Mouse (Mus musculus) MEL (cell line): Measurements from ENCODE around the gene Atl2. TPM values are rescaled to one million over a fixed set of nuclear protein-coding genes. Genes with fewer than 3 reads are reported as not detected.

ENCODE experiments used
- DNase-seq: peaks from one replicate; pipeline ENCODE4 v3.0.0; 2011; ENCODE audit warnings: low read depth, low spot score
- H3K27ac ChIP-seq: 2 replicates; pipeline ENCODE4 v1.5.1; 2012; ENCODE audit warnings: low read depth, mild to moderate bottlenecking, control low read depth, low read length, moderate library complexity; ENCODE audit not compliant: control insufficient read depth
- H3K27me3 ChIP-seq, 2 experiments: fragments of 150-350 bp in 1 of 2; sonication (generic) in 1 of 2; 2 replicates each; pipeline ENCODE4 v1.6.1; 2012; ENCODE audit warnings: low read length in 2 of 2, mild to moderate bottlenecking in 2 of 2, improper control_type of control experiment in 1 of 2, moderate library complexity in 1 of 2; ENCODE audit not compliant: insufficient read depth in 2 of 2, control insufficient read depth in 1 of 2
- H3K36me3 ChIP-seq, 2 experiments: 2 replicates each; pipeline ENCODE4 v1.6.1; 2012 to 2014; ENCODE audit warnings: low read length in 2 of 2, improper control_type of control experiment in 1 of 2, inconsistent platforms in 1 of 2, mild to moderate bottlenecking in 1 of 2; ENCODE audit not compliant: insufficient read depth in 2 of 2, control insufficient read depth in 1 of 2
- H3K4me1 ChIP-seq, 2 experiments: fragments of 150-350 bp in 1 of 2; sonication (generic) in 1 of 2; 2 replicates each; pipeline ENCODE4 v1.6.1; 2012; ENCODE audit warnings: low read length in 2 of 2, improper control_type of control experiment in 1 of 2, mild to moderate bottlenecking in 1 of 2; ENCODE audit not compliant: insufficient read depth in 2 of 2, control insufficient read depth in 1 of 2
- H3K4me3 ChIP-seq, 2 experiments: fragments of 150-350 bp in 1 of 2; sonication (generic) in 1 of 2; 2 replicates each; pipeline ENCODE4 v1.5.1; 2012; ENCODE audit warnings: low read depth in 2 of 2, low read length in 2 of 2, mild to moderate bottlenecking in 2 of 2, moderate library complexity in 2 of 2, control low read depth in 1 of 2, improper control_type of control experiment in 1 of 2; ENCODE audit not compliant: control insufficient read depth in 1 of 2, insufficient read depth in 1 of 2
- H3K79me2 ChIP-seq: 2 replicates; pipeline ENCODE4 v1.6.1; 2012; ENCODE audit warnings: mild to moderate bottlenecking, low read length, moderate library complexity; ENCODE audit not compliant: control insufficient read depth, poor library complexity, insufficient read depth
- H3K9ac ChIP-seq: 2 replicates; pipeline ENCODE4 v1.6.1; 2012; ENCODE audit warnings: low read depth, mild to moderate bottlenecking, control low read depth, low read length, moderate library complexity; ENCODE audit not compliant: control insufficient read depth, poor library complexity, severe bottlenecking
- H3K9me3 ChIP-seq: fragments of 150-350 bp; sonication (generic); replicated peaks from 2 replicates; pipeline ENCODE4 v1.6.1; 2012; ENCODE audit warnings: mild to moderate bottlenecking, low read length, improper control_type of control experiment, moderate library complexity; ENCODE audit not compliant: insufficient read depth
- BHLHE40 ChIP-seq: IDR thresholded peaks from 2 replicates; pipeline ENCODE4 v1.6.1; 2012; ENCODE audit warnings: low read depth, mild to moderate bottlenecking, inconsistent platforms, low read length, improper control_type of control experiment, borderline replicate concordance
- ELF1 ChIP-seq: IDR thresholded peaks from 2 replicates; pipeline ENCODE4 v1.6.1; 2014; ENCODE audit warnings: low read depth, mild to moderate bottlenecking, inconsistent platforms, low read length, improper control_type of control experiment, moderate library complexity
- GABPA ChIP-seq: IDR thresholded peaks from 2 replicates; pipeline ENCODE4 v1.6.1; 2012; ENCODE audit warnings: low read depth, mild to moderate bottlenecking, inconsistent platforms, low read length, improper control_type of control experiment, moderate library complexity
- GATA1 ChIP-seq: IDR thresholded peaks from 2 replicates; pipeline ENCODE4 v1.6.1; 2011; ENCODE audit warnings: low read depth, low read length, improper control_type of control experiment
- HCFC1 ChIP-seq: IDR thresholded peaks from 2 replicates; pipeline ENCODE4 v1.6.1; 2012; ENCODE audit warnings: low read depth, mild to moderate bottlenecking, inconsistent platforms, low read length, improper control_type of control experiment, moderate library complexity
- JUND ChIP-seq: IDR thresholded peaks from 2 replicates; pipeline ENCODE4 v1.6.1; 2011; ENCODE audit warnings: low read depth, mild to moderate bottlenecking, improper control_type of control experiment, low read length
- KAT2A ChIP-seq: conservative IDR thresholded peaks from 2 replicates; pipeline ENCODE4 v1.6.1; 2012; ENCODE audit warnings: low read depth, low read length, improper control_type of control experiment, inconsistent platforms
- MAFK ChIP-seq: IDR thresholded peaks from 2 replicates; pipeline ENCODE4 v1.6.1; 2011; ENCODE audit warnings: low read depth, mild to moderate bottlenecking, low read length, improper control_type of control experiment, borderline replicate concordance
- MAZ ChIP-seq: IDR thresholded peaks from 2 replicates; pipeline ENCODE4 v1.6.1; 2012; ENCODE audit warnings: low read depth, mild to moderate bottlenecking, inconsistent platforms, low read length, improper control_type of control experiment
- MEF2A ChIP-seq: IDR thresholded peaks from 2 replicates; pipeline ENCODE4 v1.6.1; 2014; ENCODE audit warnings: low read depth, mild to moderate bottlenecking, inconsistent platforms, low read length, improper control_type of control experiment; ENCODE audit not compliant: poor library complexity, insufficient replicate concordance, severe bottlenecking; ENCODE audit errors: extremely low read depth
- MXI1 ChIP-seq: IDR thresholded peaks from 2 replicates; pipeline ENCODE4 v1.6.1; 2011; ENCODE audit warnings: mild to moderate bottlenecking, low read depth, low read length, improper control_type of control experiment
- MYC ChIP-seq: IDR thresholded peaks from 2 replicates; pipeline ENCODE4 v1.6.1; 2011; ENCODE audit warnings: low read depth, mild to moderate bottlenecking, low read length, improper control_type of control experiment, moderate library complexity
- NELFE ChIP-seq: IDR thresholded peaks from 2 replicates; pipeline ENCODE4 v1.6.1; 2011; ENCODE audit warnings: low read depth, low read length, improper control_type of control experiment
- NRF1 ChIP-seq: IDR thresholded peaks from 2 replicates; pipeline ENCODE4 v1.6.1; 2014; ENCODE audit warnings: low read depth, mild to moderate bottlenecking, inconsistent platforms, low read length, improper control_type of control experiment, moderate library complexity; ENCODE audit not compliant: poor library complexity, insufficient read depth, severe bottlenecking
- POLR2A ChIP-seq, 2 experiments: IDR thresholded peaks; 2 replicates each; pipeline ENCODE4 v1.6.1; 2011 to 2012; ENCODE audit warnings: low read length in 2 of 2, mild to moderate bottlenecking in 2 of 2, control low read depth in 1 of 2, improper control_type of control experiment in 1 of 2, low read depth in 1 of 2, moderate library complexity in 1 of 2; ENCODE audit not compliant: control insufficient read depth in 1 of 2, insufficient read depth in 1 of 2, poor library complexity in 1 of 2
- POLR2AphosphoS2 ChIP-seq: IDR thresholded peaks from 2 replicates; pipeline ENCODE4 v1.6.1; 2011; ENCODE audit warnings: low read length, improper control_type of control experiment
- RAD21 ChIP-seq: IDR thresholded peaks from 2 replicates; pipeline ENCODE4 v1.6.1; 2011; ENCODE audit warnings: mild to moderate bottlenecking, low read depth, low read length, improper control_type of control experiment
- SIN3A ChIP-seq: IDR thresholded peaks from 2 replicates; pipeline ENCODE4 v1.6.1; 2012; ENCODE audit warnings: low read length, improper control_type of control experiment, inconsistent platforms
- SMC3 ChIP-seq: IDR thresholded peaks from 2 replicates; pipeline ENCODE4 v1.6.1; 2011; ENCODE audit warnings: low read depth, low read length, improper control_type of control experiment
- TAL1 ChIP-seq: IDR thresholded peaks from 2 replicates; pipeline ENCODE4 v1.6.1; 2012; ENCODE audit warnings: mild to moderate bottlenecking, inconsistent platforms, low read length, moderate library complexity, mixed read lengths
- TCF12 ChIP-seq: IDR thresholded peaks from 2 replicates; pipeline ENCODE4 v1.6.1; 2014; ENCODE audit warnings: low read depth, mild to moderate bottlenecking, inconsistent platforms, low read length, improper control_type of control experiment, moderate library complexity
- UBTF ChIP-seq: IDR thresholded peaks from 2 replicates; pipeline ENCODE4 v1.6.1; 2012; ENCODE audit warnings: low read depth, mild to moderate bottlenecking, inconsistent platforms, low read length, improper control_type of control experiment, moderate library complexity, borderline replicate concordance; ENCODE audit not compliant: insufficient read depth
- USF1 ChIP-seq: IDR thresholded peaks from 2 replicates; pipeline ENCODE4 v1.6.1; 2014; ENCODE audit warnings: low read depth, mild to moderate bottlenecking, inconsistent platforms, low read length, improper control_type of control experiment, moderate library complexity
- ZC3H11A ChIP-seq: IDR thresholded peaks from 2 replicates; pipeline ENCODE4 v1.6.1; 2012; ENCODE audit warnings: low read depth, mild to moderate bottlenecking, inconsistent platforms, low read length, improper control_type of control experiment
- ZKSCAN1 ChIP-seq: IDR thresholded peaks from 2 replicates; pipeline ENCODE4 v1.6.1; 2012; ENCODE audit warnings: low read depth, mild to moderate bottlenecking, inconsistent platforms, low read length, improper control_type of control experiment, moderate library complexity
- ZNF384 ChIP-seq: IDR thresholded peaks from 2 replicates; pipeline ENCODE4 v1.6.1; 2012; ENCODE audit warnings: low read depth, mild to moderate bottlenecking, inconsistent platforms, low read length, improper control_type of control experiment
- polyA plus RNA-seq, 2 experiments: library from polyadenylated mRNA; stranded (reverse) in 1 of 2; unstranded in 1 of 2; fragments of >175 nt in 1 of 2; fragments of >200 nt in 1 of 2; gene quantifications; 2 replicates each; pipeline versions ENCODE4 v1.2.1 to v1.2.4; 2012; ENCODE audit warnings: low replicate concordance in 2 of 2, low read depth in 1 of 2; ENCODE audit not compliant: insufficient read length in 2 of 2, insufficient read depth in 1 of 2, missing spikeins in 1 of 2
- total RNA-seq: library from RNA; depleted of rRNA; stranded (reverse); fragments of 300-350 nt; gene quantifications from 2 replicates; pipeline ENCODE4 v1.2.3, GENCODE M21; 2012

Atl2 gene
- total and polyA plus RNA-seq, 3 experiments = 29.5 to 118 (median 43.3) TPM

- Histone ChIP-seq H3K9me3 (no peaks in the 10 kb centered on the region), H3K36me3 (no peaks in the 10 kb centered on the region), H3K79me2 (no peaks in the 10 kb centered on the region), H3K27me3 (peaks cover 0 to 2% of the 10 kb centered on the region in 2 experiments; a peak in 3 of 4 replicates), H3K4me3 (no peak overlapping the region), H3K27ac (no peak overlapping the region), H3K4me1 (no peaks in the 10 kb centered on the region), H3K9ac (no peak overlapping the region)
- DNase-seq = no peak
- TF ChIP-seq RAD21 (no peak), SMC3 (no peak), KAT2A (no peak), NELFE (no peak), SIN3A (no peak), HCFC1 (no peak), MAFK (no peak), BHLHE40 (no peak), UBTF (no peak), TAL1 (no peak), MAZ (no peak), POLR2AphosphoS2 (no peak), MEF2A (no peak), USF1 (no peak), MXI1 (no peak), GABPA (no peak), ZC3H11A (no peak), ZNF384 (no peak), POLR2A (IDR thresholded peaks at IDR 0.05; ENCODE audit: control insufficient read depth in 1 of 2, insufficient read depth in 1 of 2, low read depth in 1 of 2, low read length in 2 of 2, poor library complexity in 1 of 2) (no peak), ZKSCAN1 (no peak)
- TF ChIP-seq, all 39 proteins: peak for 0
Measured at GRCm38 (mm10) chr17:79807237-79807930, 88.5 kb downstream of the Atl2 start.

- H3K9ac ChIP-seq = no peak overlapping the region
- H3K79me2 ChIP-seq = no peaks in the 10 kb centered on the region
- no peaks in the 10 kb centered on the region for H3K4me1 ChIP-seq
- no peaks in the 10 kb centered on the region for H3K9me3 ChIP-seq
- TF ChIP-seq KAT2A (no peak), ELF1 (no peak), NRF1 (no peak), MYC (no peak), SMC3 (no peak), USF1 (no peak), GATA1 (no peak), MEF2A (no peak), POLR2AphosphoS2 (no peak), TCF12 (no peak), JUND (no peak)
- TF ChIP-seq, all 39 proteins: peak for 0
- Histone ChIP-seq H3K4me3 (no peak overlapping the region), H3K27ac (no peak overlapping the region), H3K36me3 (no peaks in the 10 kb centered on the region), H3K27me3 (peaks cover 0 to 2% of the 10 kb centered on the region in 2 experiments; a peak in 1 of 4 replicates)
- no peak for DNase-seq
Measured at GRCm38 (mm10) chr17:79804747-79805146, 91.2 kb downstream of the Atl2 start.
